Mouse (Mus musculus): ENCODE measurements around the gene Fam234b.
A peak's percentile ranks its signal among the peaks of the same experiment; 100 is the strongest.

Gene Fam234b

GRCm38 (mm10) chr6:135197921-135198532, at the start of gene Fam234b, which contains the start of gene Hebp1:
Gene Fam234b, plus strand, starts transcription at chr6:135197977.
Gene Hebp1, minus strand, starts transcription at chr6:135198022.
- TF ChIP-seq GATA4 (IDR thresholded peaks at IDR 0.05; ENCODE audit: insufficient replicate concordance, low read length) = peak; percentile 6; the same call in 1 of the 2 replicates

- no peak for TF ChIP-seq GATA4 (IDR thresholded peaks at IDR 0.05; ENCODE audit: insufficient replicate concordance, low read length)
Observed at GRCm38 (mm10) chr6:135148506-135148905, 49.3 kb upstream of the Fam234b start.

DNA sequence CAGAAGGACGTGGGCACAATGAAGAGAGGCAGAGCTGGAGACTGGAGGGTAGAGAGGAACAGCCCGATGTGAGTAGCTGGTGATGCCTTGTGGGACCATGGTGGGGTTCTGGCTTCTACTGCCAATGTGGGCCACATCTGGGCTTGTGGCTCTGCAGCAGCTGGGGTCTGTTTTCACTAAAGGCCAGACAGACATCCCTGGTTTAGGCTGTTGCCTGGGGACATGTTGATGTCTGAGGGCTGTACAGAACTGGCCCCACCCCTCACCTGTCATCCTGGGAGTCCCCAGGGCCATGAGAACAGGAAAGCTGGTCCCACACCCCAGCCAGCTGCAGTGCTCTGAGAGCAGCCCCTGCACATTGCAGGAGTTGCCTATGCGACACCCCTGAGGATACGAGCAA, 48.6 kb upstream of the Fam234b start:
- no peak for TF ChIP-seq GATA4 (IDR thresholded peaks at IDR 0.05; ENCODE audit: insufficient replicate concordance, low read length)

DNA sequence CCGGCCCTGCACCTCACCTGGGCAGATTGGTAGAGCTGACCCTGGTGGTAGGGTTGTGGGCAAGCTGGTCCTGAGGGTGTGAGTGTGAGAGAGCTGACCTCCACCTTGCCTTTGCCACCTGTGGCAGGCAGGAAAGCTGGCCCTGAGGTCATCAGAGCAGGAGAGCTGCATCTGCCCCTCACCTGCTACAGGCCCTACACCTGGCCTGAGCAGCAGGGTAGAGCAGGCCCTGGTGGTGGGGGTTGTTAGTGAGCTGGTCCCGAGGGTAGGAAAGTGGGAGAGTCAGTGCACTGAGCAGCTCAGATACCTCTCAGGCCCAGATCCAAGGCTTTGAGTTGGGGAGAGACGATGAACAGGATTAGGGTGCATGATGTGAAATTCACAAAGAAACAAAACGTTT, 48.1 kb upstream of the Fam234b start:
- TF ChIP-seq GATA4 (IDR thresholded peaks at IDR 0.05; ENCODE audit: insufficient replicate concordance, low read length) = no peak

DNA sequence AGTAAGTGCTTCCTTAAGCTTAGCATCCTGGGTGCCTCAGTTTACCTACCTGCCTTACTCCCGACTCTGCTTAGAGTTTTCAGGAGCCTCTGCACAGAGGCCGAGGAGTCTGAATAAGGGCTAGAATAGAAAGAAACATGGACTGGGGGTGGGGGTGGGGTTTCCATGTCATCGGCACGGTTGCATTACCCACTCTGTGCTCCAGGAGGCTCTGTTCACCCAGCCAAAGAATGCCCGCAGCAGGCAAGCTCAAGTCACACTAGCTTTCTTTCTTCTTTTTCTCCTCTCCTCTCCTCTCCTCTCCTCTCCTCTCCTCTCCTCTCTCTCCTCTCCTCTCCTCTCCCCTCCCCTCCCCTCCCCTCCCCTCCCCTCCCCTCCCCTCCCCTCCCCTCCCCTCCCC, 47.5 kb upstream of the Fam234b start:
- no peak for TF ChIP-seq GATA4 (IDR thresholded peaks at IDR 0.05; ENCODE audit: insufficient replicate concordance, low read length)

- no peak for TF ChIP-seq GATA4 (IDR thresholded peaks at IDR 0.05; ENCODE audit: insufficient replicate concordance, low read length)
Observed at GRCm38 (mm10) chr6:135153719-135154118, 44.1 kb upstream of the Fam234b start.

GRCm38 (mm10) chr6:135156597-135156996, 41.2 kb upstream of the Fam234b start:
- TF ChIP-seq GATA4 (IDR thresholded peaks at IDR 0.05; ENCODE audit: insufficient replicate concordance, low read length) = no peak

GRCm38 (mm10) chr6:135157496-135157895, 40.3 kb upstream of the Fam234b start:
- no peak for TF ChIP-seq GATA4 (IDR thresholded peaks at IDR 0.05; ENCODE audit: insufficient replicate concordance, low read length)

DNA sequence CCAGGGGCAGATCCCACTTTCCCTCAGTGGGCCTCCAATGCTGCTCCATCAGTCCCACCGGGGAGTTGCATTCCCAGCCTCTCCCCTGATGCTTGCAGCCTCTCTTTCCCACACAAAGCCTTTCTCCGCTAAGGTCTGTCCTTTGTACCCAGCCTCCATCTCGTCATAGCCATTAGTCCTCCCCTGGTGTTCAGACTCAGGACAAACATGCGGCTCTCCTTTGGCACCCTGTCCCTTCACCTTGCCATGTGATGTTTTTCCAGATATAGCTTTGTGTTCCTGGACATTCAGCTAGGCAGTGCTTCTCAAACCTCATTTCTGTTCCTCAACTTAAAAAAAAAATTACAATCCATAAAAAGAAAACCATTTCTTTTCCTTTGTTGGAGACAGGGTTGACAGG, 39.3 kb upstream of the Fam234b start:
- TF ChIP-seq GATA4 (IDR thresholded peaks at IDR 0.05; ENCODE audit: insufficient replicate concordance, low read length) = no peak

DNA sequence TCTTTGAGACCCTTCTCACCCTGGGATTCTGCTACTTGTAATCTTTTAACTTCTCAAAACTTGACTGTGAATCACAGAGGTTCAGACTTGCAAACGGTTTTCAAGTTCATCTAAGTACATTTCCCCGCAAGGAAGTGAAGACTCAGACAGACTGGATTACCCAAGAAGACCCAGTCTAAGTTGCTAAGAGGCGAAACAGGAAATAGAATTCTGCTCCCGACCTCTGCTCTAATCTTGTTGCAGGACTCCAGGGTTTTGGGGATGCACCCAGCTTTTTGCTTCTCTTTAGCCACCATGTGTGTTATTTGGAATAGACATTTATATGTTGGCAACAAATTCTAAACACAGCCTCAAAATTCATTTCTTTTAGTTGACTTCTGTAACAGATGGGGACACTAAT, 36.4 kb upstream of the Fam234b start:
- TF ChIP-seq GATA4 (IDR thresholded peaks at IDR 0.05; ENCODE audit: insufficient replicate concordance, low read length) = no peak

DNA sequence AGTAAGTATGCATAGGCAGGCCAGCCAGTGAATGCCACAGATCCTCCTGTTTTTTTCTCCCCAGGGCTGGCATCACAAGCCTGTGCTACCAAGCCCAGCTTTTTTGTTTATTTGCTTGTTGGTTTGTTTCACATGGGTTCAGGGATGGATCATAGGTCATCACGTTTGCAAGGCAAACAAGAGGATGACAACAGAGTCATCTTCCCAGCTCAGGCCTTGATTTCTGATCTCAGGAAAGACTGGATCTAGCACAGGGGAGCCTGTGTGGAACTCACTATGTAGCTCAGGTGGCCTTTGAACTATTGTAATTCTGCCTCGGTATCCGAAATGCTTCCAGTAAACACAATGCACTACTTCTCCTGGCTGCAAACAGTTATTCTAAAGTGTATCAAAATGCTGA, 35.5 kb upstream of the Fam234b start:
- no peak for TF ChIP-seq GATA4 (IDR thresholded peaks at IDR 0.05; ENCODE audit: insufficient replicate concordance, low read length)

- peak; percentile 74; the same call in 1 of the 2 replicates for TF ChIP-seq GATA4 (IDR thresholded peaks at IDR 0.05; ENCODE audit: insufficient replicate concordance, low read length)
Observed at GRCm38 (mm10) chr6:135162861-135163260, 34.9 kb upstream of the Fam234b start.

GRCm38 (mm10) chr6:135165191-135165590, 32.6 kb upstream of the Fam234b start:
- no peak for TF ChIP-seq GATA4 (IDR thresholded peaks at IDR 0.05; ENCODE audit: insufficient replicate concordance, low read length)

DNA sequence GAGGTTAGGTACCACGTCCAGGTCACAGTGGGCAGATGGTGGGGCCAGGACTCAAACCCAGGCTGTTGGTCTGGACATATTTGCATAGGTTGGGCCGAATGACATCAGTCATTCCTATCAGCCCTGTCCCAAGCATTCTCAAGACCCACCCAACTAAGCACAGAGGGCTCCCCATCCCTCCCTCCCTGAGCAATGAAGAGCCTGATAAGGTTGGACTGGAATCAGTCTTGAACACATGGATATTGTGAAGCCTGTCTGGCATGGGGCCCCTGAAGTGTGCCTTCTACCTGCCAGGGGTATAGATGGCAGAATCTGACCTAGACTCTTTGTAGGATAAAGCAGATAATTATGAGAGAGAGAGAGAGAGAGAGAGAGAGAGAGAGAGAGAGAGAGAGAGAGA, 32.1 kb upstream of the Fam234b start:
- no peak for TF ChIP-seq GATA4 (IDR thresholded peaks at IDR 0.05; ENCODE audit: insufficient replicate concordance, low read length)

DNA sequence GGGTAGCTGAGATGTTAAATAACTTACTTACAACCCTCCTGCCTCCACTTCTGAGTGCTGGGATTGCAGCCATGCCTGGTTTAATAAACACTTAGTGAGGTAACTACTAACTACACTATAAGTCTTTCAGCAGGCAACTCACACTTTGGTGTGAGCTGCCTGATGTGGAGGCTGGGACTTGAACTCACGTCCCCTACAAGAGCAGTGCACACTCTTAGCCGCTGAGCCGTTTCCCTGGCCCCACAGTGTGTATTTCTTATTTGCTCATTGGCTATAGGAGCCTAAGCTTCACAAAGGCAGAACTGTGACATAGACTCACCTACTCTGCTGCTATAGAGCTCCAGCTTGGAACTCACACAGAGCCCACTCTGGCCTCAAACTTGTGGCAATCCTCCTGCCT, 31.5 kb upstream of the Fam234b start:
- no peak for TF ChIP-seq GATA4 (IDR thresholded peaks at IDR 0.05; ENCODE audit: insufficient replicate concordance, low read length)

DNA sequence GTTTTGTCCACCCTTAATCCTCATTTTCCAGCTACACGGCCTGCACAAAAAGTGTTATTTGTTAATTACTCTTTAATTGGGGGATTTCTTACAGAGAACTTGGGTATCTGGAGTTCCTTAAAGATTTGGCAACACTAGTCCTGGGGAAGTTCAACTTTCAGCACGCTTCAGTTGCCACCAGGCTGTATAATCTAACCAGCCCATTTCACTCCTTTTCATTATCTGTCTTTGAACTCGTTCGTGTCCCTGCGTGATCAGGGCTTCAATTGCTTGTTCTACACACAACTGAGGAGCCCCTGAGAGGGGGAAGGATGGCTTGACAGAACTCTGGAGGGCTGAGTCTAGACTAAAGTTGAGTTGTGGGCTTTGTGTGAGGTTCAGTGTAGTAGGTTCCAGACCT, 31.1 kb upstream of the Fam234b start:
- no peak for TF ChIP-seq GATA4 (IDR thresholded peaks at IDR 0.05; ENCODE audit: insufficient replicate concordance, low read length)

Data from liver, adult (tissue).